Mouse (Mus musculus) left cerebral cortex, postnatal 25 days (tissue): Measurements from ENCODE around the gene Artn. TPM values are rescaled to one million over a fixed set of nuclear protein-coding genes. Genes with fewer than 3 reads are reported as not detected.

Experiments used
- DNase-seq, 2 experiments: peaks; one replicate each; pipeline ENCODE4 v3.0.0; 2022; ENCODE audit warnings: low spot score in 2 of 2, mixed read lengths in 1 of 2
- intact Hi-C: fragments of 180-260 bp; cut with DNase I; formaldehyde crosslinking; loops from one replicate; pipeline ENCODE4 v1.15.1; 2025
- total RNA-seq, 2 experiments: library from RNA; stranded (reverse); gene quantifications; 2 replicates each; pipeline ENCODE4 v1.2.3; 2021

The Artn gene
- total RNA-seq, 2 experiments from 2014 or later, result 2.3 to 2.6 TPM

GRCm38 (mm10) chr4:117923450-117923849 lies 6.1 kb downstream of the Artn start:
- intact Hi-C loops, result no loop called here

GRCm38 (mm10) chr4:117921358-117921757 lies 8.2 kb downstream of the Artn start:
- intact Hi-C loops, result no loop called here
- no peak for DNase-seq

More at GRCm38 (mm10) chr4:117923450-117923849, 6.1 kb downstream of the Artn start:
- no peak for DNase-seq

GRCm38 (mm10) chr4:117918762-117919161 lies 10.8 kb downstream of the Artn start:
- intact Hi-C loops, result no loop called here
- DNase-seq, result no peak

GRCm38 (mm10) chr4:117918261-117918660 lies 11.3 kb downstream of the Artn start:
- no peak for DNase-seq
- intact Hi-C loops, result no loop called here

GRCm38 (mm10) chr4:117917847-117918246 lies 11.7 kb downstream of the Artn start:
- intact Hi-C loops, result no loop called here

GRCm38 (mm10) chr4:117917402-117917801 lies 12.2 kb downstream of the Artn start:
- intact Hi-C loops, result no loop called here
- no peak for DNase-seq

More at GRCm38 (mm10) chr4:117917847-117918246, 11.7 kb downstream of the Artn start:
- no peak for DNase-seq

GRCm38 (mm10) chr4:117916386-117916785 lies 13.2 kb downstream of the Artn start:
- intact Hi-C loops, result no loop called here

GRCm38 (mm10) chr4:117915489-117916105 lies 14.0 kb downstream of the Artn start:
- DNase-seq, result peak in 1 of 2 experiments; percentile 60
- intact Hi-C loops, result loop anchor here (2.0 kb wide), 1 partner anchor 23 kb away; the partner anchor contains the start of gene Dph2

More at GRCm38 (mm10) chr4:117916386-117916785, 13.2 kb downstream of the Artn start:
- DNase-seq, result no peak

GRCm38 (mm10) chr4:117914591-117915442 lies 14.7 kb downstream of the Artn start, which contains the start of gene Ipo13:
Gene Ipo13, minus strand, starts transcription at chr4:117914999.
- peak; percentile 94 to 95 for DNase-seq
- intact Hi-C loops, result loop anchor here (2.0 kb wide), 1 partner anchor 22 kb away; the partner anchor contains the start of gene Dph2

GRCm38 (mm10) chr4:117914031-117914430 lies 15.5 kb downstream of the Artn start:
- no peak for DNase-seq
- intact Hi-C loops, result loop anchor here (2.0 kb wide), 1 partner anchor 21 kb away; the partner anchor contains the start of gene Dph2

- no peak for DNase-seq
- intact Hi-C loops, result no loop called here
These were observed 16.1 kb downstream of the Artn start for GRCm38 (mm10) chr4:117913421-117913820.

- intact Hi-C loops, result no loop called here
- DNase-seq, result no peak
These were observed 16.8 kb downstream of the Artn start for GRCm38 (mm10) chr4:117912685-117913273.

GRCm38 (mm10) chr4:117912131-117912561 lies 17.4 kb downstream of the Artn start:
- no peak for DNase-seq
- intact Hi-C loops, result no loop called here

- intact Hi-C loops, result no loop called here
- DNase-seq, result peak in 1 of 2 experiments; percentile 68
These were observed 20.6 kb downstream of the Artn start for GRCm38 (mm10) chr4:117908834-117909453.

GRCm38 (mm10) chr4:117906196-117906595 lies 23.4 kb downstream of the Artn start:
- no peak for DNase-seq
- intact Hi-C loops, result no loop called here

- intact Hi-C loops, result no loop called here
- DNase-seq, result no peak
These were observed 24.8 kb downstream of the Artn start for GRCm38 (mm10) chr4:117904761-117905160.

GRCm38 (mm10) chr4:117904094-117904493 lies 25.5 kb downstream of the Artn start:
- peak in 1 of 2 experiments; percentile 83 for DNase-seq
- intact Hi-C loops, result no loop called here

- no peak for DNase-seq
- intact Hi-C loops, result no loop called here
These were observed 31.5 kb downstream of the Artn start for GRCm38 (mm10) chr4:117898111-117898510.

- DNase-seq, result no peak
- intact Hi-C loops, result no loop called here
These were observed 33.5 kb downstream of the Artn start for GRCm38 (mm10) chr4:117896031-117896430.

GRCm38 (mm10) chr4:117895339-117895738 lies 34.2 kb downstream of the Artn start:
- intact Hi-C loops, result no loop called here

More at GRCm38 (mm10) chr4:117895339-117895738, 34.2 kb downstream of the Artn start:
- DNase-seq, result no peak
